Mouse (Mus musculus) mature B cell (primary cell): ENCODE results near the gene Mef2a.
"Not testable (repeated sequence)": the region's sequence is repeated elsewhere in the genome, so short reads cannot be mapped to it uniquely, and the experiment has no call there.

Experiments used
- in situ Hi-C: fragments of 300-500 bp; cut with MboI; formaldehyde crosslinking; loops from 2 replicates; pipeline ENCODE4 v1.14.3; 2019

Gene Mef2a

GRCm38 (mm10) chr7:67371351-67371890, 1.2 kb downstream of the Mef2a start:
- in situ Hi-C loops: loop anchor here (10.0 to 25.0 kb wide), 2 partner anchors 134 to 273 kb away; partner anchors contain the start of genes Lrrc28 and Ttc23

DNA sequence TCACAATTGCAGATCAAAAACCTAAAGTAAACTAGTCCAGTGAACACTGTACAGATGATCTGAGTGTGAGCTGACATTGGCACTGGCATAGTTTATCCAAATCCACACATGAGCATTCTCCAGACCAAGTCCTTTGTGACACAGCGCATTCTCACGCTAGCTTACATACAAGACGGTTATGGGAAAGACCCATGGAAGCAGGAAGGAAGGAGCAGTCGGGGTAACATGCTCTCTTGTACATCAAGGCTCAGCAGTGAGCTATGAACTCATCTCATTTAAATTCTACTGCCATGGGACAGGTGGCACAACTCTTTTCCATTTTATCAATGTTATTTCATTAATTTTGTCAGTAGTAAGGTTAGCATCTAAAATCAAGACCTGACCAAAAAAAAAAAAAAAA, 3.0 kb downstream of the Mef2a start:
- in situ Hi-C loops: loop anchor here (10.0 to 25.0 kb wide), 2 partner anchors 132 to 275 kb away; partner anchors contain the start of genes Lrrc28 and Ttc23

- in situ Hi-C loops: loop anchor here (25.0 kb wide), 1 partner anchor 131 kb away; no protein-coding TSS in a partner anchor
These were observed 4.3 kb downstream of the Mef2a start for GRCm38 (mm10) chr7:67368394-67368793.

- in situ Hi-C loops: loop anchor here (25.0 kb wide), 1 partner anchor 123 kb away; no protein-coding TSS in a partner anchor
These were observed 12.1 kb downstream of the Mef2a start for GRCm38 (mm10) chr7:67360588-67360987.

DNA sequence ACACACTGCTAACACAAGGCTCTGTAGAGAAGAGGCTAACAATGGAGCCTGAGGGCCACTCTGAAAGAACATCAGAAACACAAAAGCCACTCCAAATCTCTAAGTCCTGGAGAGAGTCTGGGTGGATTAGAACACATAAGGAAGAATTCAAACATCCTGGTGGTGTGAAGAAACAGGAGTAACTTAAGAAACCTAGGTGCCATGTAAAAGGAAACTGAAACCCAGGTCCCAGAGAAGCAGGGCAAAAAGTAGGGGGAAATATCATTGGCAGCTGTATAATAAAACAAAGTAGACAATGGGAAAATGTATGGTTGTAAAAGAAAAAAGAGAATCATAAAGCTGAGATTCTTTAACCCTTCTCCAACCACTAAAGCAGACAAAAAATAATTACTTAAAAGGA, 12.8 kb downstream of the Mef2a start:
- in situ Hi-C loops: loop anchor here (25.0 kb wide), 1 partner anchor 123 kb away; no protein-coding TSS in a partner anchor

DNA sequence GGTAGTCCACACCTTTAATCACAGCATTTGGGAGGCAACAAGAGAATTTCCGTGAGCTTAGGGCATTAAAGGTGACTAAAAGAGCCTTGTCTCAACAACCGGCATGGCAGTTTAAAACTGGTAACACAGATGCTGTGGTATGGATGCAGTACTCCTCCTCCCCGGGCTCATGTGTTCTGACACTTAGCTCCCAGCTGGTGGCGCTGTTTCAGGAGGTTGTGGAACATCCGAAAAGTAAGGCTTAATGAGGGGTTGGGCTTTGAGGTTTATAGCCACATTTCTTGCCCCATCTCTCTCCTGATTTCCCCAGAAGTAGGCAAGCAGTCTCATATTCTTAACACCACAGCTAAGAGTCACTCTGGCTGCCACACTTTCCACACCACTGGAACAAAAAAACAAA, 16.8 kb downstream of the Mef2a start:
- in situ Hi-C loops: loop anchor here (25.0 kb wide), 1 partner anchor 119 kb away; no protein-coding TSS in a partner anchor

GRCm38 (mm10) chr7:67353667-67354066, 19.0 kb downstream of the Mef2a start:
- in situ Hi-C loops: loop anchor here (25.0 kb wide), 1 partner anchor 116 kb away; no protein-coding TSS in a partner anchor

GRCm38 (mm10) chr7:67352989-67353388, 19.7 kb downstream of the Mef2a start:
- in situ Hi-C loops: loop anchor here (25.0 kb wide), 1 partner anchor 116 kb away; no protein-coding TSS in a partner anchor

DNA sequence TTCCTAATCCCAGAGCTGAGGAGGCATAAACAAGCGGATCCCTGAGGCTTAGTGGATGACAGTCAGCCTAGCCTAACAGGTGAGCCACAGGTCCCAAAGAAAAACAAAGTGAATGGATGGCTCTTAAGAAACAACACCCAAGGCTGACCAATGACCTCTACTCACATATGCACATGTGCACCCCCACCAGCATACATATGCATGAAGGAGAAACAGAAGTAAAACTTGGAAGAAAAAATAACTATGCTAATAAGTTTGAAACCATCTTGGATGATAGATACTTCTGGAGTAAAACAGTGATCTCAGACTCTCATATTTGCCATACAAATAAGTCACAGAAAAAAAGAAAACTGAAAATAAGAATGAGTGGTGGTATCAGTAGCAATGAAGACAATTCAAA, 28.2 kb downstream of the Mef2a start:
- in situ Hi-C loops: no loop called here

GRCm38 (mm10) chr7:67342067-67342625, 30.5 kb downstream of the Mef2a start:
- in situ Hi-C loops: no loop called here

GRCm38 (mm10) chr7:67320359-67320758, 52.3 kb downstream of the Mef2a start:
- in situ Hi-C loops: no loop called here

DNA sequence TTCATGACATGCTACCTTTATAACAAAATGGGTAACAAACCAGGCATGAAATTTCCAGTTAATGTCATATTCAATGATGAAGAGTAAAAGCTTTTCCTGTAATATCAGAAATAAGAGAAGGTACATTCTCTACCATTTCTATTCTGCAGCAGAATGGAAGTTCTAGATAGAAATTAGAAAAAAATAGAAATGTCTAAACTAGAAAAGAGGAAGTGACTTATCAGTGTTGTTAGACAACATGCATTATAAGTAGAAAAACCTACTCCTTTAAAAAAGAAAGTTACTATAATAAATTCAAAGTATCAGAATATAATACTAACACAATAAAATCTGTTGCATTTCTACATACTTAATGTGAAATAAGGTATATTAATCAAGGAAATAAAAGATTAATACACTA, 54.0 kb downstream of the Mef2a start:
- in situ Hi-C loops: no loop called here

- in situ Hi-C loops: no loop called here
These were observed 59.5 kb downstream of the Mef2a start for GRCm38 (mm10) chr7:67313200-67313599.

DNA sequence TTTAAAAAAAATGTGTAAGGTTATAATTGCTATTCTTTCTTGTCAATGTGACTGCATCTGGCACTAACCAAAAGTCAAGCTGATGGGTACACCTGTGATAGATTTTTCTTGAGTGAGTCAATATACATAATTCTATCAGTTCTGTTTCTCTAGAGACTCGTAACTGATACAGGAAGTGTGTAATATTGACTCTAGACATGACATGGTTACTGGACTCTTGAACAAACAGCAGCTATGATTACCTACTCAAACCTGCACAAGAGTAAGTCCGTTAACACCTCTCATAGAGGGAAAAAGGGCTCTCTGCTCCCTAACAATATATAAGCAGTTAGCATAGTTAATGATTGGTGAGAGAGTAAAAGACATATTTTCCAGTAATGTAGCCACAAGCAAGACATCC, 62.5 kb downstream of the Mef2a start:
- in situ Hi-C loops: no loop called here

GRCm38 (mm10) chr7:67308102-67308501, 64.6 kb downstream of the Mef2a start:
- in situ Hi-C loops: no loop called here

DNA sequence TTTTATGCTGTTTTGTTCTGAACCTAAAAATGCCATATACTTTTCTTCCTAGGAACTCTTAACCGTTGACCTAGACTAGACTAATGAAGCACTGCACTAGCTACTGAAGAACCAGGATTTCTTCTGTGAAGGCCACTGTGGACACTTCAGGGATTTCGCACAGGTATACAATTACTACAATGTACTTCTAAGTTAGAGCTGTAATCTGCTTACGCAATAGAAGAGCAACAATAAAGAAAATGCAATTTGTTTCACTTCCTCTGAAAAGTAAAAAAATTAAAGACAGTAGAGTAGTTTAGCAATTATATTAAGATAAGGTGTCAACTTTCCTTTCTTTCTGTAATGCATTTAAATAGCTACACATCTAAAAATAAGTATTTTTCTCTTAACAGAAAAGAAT, 65.6 kb downstream of the Mef2a start:
- in situ Hi-C loops: no loop called here

GRCm38 (mm10) chr7:67304937-67305336, 67.7 kb downstream of the Mef2a start:
- in situ Hi-C loops: no loop called here

- in situ Hi-C loops: no loop called here
These were observed 76.2 kb downstream of the Mef2a start for GRCm38 (mm10) chr7:67296419-67296818.

DNA sequence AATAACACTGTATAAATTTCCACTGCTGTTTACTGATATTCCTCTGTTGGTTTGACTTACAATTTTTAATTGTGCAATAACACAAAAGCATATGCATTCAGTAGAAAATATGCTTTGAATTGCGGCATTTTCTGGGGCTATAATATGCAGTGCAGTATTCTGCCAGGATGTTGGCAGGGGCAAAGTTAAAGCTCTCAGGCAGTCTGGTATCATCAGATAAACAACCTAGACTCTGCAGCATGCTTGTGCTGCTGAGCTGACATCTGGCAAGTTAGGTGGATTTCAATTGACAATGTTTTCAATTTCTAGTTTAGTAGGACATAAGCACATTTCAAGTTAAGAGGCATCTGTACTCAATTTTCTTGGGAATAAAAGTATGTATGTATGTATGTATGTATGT, 81.3 kb downstream of the Mef2a start:
- in situ Hi-C loops: no loop called here

DNA sequence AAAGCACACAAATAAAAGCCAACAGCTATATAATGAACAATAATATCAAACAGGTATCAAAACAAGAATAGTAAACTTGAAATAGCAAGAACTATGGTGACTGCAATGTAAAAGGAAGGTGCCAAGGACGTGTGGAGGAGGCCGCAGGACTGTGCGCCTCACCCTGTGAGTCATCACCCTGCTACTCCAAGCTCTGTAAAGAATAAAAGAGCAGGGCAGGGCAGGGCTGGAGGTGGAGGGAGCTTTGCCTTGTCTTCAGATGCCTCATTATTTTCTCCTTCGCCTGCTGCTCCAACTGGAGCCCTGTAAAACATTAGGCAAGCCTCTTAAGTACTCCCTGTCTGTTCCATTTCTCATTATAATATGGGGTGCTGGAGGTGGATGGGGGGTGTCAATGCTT, 85.2 kb downstream of the Mef2a start:
- in situ Hi-C loops: no loop called here

GRCm38 (mm10) chr7:67283581-67283980, 89.1 kb downstream of the Mef2a start:
- in situ Hi-C loops: no loop called here

DNA sequence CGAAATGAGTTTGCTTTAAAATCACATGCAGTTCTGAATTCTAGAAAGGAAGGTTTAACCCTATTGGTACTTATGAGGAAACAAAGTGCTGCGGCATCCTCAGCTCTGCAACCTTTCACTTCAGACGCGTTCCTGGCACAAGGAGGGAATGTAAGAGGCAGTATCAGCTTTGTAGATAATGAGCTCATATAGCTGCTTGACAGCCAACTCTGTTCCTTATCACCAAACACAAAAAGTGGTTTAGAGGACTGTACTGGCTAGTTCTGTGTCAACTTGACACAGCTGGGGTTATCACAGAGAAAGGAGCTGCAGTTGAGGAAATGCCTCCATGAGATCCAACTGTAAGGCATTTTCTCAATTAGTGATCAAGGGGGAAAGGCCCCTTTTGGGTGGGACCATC, 102.2 kb downstream of the Mef2a start:
- in situ Hi-C loops: not testable (repeated sequence)

DNA sequence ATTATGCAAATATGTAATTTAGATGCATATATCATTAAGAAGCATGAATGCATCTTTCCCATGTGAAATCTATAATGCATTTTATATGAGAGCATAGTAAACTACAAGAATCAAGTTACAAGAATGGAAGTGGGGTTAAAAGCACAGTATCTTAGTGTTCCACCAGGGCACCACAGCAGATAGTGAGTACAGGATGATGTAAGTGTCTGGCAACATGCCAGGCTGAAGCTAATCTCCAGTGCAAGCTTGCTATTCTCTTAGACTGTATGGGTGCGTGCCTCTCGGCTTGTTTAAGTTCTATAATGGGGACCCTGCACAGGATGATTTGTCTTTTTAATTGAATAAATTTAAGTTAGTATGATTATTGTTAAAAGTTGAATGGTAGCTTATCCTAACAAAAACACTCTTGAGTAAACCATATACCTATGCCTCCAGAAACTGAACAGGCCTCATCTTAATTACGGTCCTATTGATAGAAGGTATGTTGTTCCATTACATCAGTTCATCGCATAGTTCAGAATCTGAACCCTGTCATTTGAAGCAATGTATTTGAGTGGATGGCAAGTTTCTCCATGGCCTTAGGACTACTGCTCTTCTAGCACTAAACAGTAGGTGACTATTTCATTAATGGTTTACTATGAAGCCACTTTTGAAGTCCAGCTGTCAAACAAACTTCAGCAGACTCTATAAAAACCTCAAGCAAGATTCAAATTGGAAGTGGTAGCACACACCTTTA, 112.7 kb downstream of the Mef2a start:
- in situ Hi-C loops: no loop called here
